Mouse (Mus musculus): ENCODE measurements around the gene Btg3. TPM values are rescaled to one million over a fixed set of nuclear protein-coding genes. Genes with fewer than 3 reads are reported as not detected.

Gene Btg3
- total RNA-seq, 1 experiment from 2014 or later, result 31.2 TPM

DNA sequence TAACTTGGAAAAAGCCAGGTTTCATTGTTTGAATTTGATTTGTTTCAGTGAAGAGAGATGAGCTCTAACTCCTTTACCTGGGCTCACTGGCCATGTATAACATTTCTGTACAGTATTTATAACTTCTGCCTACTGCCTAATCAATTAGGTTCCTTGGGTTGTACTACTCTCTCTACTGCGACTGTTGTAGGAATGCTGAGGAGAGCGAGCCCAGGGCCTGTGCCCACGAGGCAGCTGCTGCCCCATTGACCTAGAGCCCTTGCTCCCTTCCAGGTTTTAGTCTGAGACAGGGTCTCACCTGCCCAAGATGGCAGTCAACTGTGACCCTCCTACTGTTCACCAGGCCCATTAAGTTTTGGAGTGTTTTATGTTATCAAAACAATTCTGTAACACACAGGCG, 15.5 kb downstream of the Btg3 start:
- ATAC-seq (replicated peaks; ENCODE audit: insufficient number of reproducible peaks, low FRiP score, low TSS enrichment, poor library complexity, severe bottlenecking), result no peak

DNA sequence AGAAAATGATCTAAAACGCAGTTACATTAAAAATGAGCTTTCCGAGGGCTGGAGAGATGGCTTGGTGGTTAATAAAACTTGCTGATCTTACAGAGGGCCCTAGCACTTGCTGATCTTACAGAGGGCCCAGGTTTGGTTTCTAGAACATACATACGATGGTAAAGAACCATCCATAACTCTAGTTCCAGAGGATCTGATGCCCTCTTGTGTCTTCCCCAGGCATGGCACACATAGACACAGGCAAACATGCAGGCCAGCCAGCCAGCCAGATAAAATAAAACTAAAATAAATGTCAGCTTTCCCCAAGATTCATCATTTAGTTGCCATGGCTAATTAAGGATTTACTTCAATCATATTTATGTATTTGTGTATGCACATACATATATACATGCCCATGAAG, 19.2 kb downstream of the Btg3 start:
- ATAC-seq (replicated peaks; ENCODE audit: insufficient number of reproducible peaks, low FRiP score, low TSS enrichment, poor library complexity, severe bottlenecking), result no peak

DNA sequence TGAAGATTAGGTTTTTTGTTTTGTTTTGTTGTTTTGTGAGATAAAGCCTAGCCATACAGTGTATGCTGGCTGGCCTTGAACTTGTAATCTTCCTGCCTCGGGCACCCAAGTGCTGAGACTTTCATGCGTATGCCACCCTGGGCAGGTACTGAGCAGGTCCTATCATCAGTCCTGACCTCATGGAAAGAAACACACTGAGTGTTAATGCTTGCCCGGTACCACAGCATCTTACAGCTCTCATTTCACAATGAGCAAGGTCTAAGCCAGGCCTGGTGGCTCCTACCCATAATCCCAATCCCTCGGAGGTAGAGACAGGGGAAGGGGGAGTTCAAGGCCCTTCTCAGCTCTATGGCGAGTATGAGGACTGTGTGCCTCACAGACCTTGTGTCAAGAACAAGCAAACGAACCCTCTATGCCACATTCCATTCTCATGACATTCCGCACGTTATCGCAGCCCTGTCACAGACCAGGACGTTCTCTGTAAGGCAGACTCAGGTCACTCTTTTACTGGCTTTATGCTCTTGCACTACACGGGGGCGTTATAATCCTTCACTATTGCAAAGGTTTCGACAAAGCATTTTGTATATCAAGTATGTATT, 29.6 kb downstream of the Btg3 start:
- ATAC-seq (replicated peaks; ENCODE audit: insufficient number of reproducible peaks, low FRiP score, low TSS enrichment, poor library complexity, severe bottlenecking), result no peak; the same call in 1 of the 2 replicates

DNA sequence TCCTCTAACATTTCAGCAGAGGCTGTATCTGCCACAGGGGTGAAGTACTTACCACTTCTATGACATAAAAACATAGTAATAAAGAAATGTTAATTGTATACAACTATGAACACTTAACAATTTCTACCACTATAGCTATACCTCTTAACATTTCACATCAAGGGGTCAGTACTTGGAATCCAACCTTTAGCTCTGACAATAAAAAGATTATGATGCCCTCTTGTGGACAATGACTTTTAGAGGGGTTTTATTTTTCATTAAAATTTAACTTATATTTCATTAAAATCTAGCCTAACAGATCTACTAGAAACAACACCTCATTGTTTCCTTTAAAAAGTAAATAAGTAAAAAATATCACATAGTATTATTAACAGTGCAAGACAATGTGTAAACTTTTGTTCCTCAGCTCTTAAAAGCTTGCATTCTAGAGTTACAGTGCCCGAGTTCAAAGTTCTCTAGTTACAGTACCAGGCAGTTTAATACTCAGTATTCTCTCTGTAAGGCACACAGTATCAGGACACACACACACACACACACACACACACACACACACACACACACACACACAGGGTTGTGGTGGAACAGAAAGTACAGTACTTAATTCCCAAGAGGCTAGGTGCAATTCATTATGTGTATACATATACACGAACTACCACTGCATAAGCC, 30.2 kb downstream of the Btg3 start:
- no peak for ATAC-seq (replicated peaks; ENCODE audit: insufficient number of reproducible peaks, low FRiP score, low TSS enrichment, poor library complexity, severe bottlenecking)

DNA sequence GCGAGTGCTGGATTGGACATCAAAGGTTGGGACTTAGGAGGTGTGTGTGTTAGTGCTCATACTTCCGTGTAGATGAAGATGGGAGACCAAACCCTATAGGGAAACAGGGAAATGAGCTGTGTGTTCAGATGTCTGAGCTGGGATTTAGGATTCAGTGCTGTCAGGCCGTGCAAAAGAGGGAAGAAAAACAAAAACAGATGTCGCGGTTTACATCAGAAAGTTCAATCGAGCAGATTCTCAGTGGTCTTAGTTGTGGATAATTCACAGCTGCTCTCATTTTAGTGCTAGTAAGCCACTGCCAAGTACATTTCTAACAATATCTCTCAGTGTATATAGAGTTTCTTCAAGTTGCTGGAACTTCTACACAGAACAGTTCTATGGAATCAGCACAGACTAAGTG, 33.2 kb downstream of the Btg3 start:
- ATAC-seq (replicated peaks; ENCODE audit: insufficient number of reproducible peaks, low FRiP score, low TSS enrichment, poor library complexity, severe bottlenecking), result no peak

DNA sequence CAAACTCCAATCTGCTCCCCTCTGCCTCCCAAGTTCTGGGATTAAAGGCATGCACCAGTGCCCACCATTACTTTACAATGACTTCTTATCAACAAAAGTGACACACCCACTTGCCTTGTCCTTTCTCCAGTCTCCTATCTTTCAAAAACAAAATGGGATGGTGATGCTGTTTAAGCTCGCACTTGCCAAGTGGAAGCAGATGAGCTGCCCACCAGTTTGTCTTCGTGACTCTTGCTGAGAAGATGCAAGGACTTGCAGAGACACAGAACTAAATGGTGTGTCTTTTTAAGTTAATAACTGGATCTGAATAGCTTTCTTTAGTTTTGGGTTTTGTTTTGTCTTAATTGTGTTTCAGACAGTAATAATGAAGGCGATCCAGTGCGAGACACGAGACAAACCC, 34.2 kb downstream of the Btg3 start:
- no peak for ATAC-seq (replicated peaks; ENCODE audit: insufficient number of reproducible peaks, low FRiP score, low TSS enrichment, poor library complexity, severe bottlenecking)

DNA sequence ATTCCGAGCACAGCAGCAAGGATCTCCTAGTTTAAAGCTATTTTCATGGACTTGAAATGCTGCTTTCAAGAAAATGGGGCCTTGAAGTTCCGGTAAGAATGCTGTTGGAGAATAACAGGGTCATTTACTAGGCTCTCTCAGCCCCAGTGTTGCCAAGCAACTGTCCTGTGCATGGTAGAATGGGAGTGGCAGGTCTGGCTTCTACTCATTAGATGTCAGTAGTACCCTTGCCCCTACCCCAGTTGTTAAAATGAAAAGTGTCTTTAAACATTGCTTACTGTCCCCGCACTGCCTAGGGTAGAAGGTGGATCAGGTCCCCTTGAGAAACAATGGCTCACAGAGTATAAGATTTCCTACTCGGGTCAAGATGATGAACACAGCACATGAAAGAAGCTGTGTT, 35.6 kb downstream of the Btg3 start:
- ATAC-seq (replicated peaks; ENCODE audit: insufficient number of reproducible peaks, low FRiP score, low TSS enrichment, poor library complexity, severe bottlenecking), result no peak

DNA sequence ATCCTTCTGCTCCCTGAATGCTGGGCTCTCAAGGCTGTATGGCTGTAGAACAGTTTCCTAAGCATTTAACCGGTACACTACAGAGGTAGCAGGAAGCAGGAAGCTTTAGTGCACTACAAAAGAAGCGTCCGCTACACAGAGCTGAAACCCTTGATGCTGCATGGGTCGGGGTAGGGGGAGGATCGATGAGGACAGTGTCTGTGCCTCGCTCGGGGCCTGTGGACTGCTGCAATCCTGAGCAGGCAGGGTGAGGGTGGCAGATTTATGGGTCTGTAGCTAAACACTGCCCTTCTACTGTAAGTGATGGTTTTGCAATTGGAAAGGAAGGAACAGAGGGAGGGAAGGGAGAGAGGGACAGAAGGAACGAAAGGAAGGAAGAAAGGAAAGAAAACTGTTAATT, 39.8 kb downstream of the Btg3 start:
- ATAC-seq (replicated peaks; ENCODE audit: insufficient number of reproducible peaks, low FRiP score, low TSS enrichment, poor library complexity, severe bottlenecking), result no peak

DNA sequence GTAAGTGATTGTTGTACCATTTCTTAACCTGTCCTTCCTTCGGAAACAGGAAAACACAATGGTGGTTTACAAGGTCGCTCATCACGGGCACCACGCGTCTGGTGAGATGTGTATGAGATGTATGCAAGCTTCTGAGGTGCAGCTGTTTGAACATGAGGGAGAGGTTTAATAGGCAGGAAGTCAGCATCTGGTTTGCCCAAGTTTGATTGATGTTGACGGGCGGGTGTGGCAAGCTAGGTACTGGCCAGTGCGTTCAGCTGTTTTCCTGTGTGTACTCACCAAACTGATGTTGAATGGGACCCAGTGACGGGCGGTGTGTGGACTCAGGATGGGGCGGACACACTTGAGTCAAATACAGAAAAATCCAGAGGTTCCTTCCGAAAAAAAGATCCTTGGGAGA, 49.0 kb downstream of the Btg3 start:
- ATAC-seq (replicated peaks; ENCODE audit: insufficient number of reproducible peaks, low FRiP score, low TSS enrichment, poor library complexity, severe bottlenecking), result no peak

DNA sequence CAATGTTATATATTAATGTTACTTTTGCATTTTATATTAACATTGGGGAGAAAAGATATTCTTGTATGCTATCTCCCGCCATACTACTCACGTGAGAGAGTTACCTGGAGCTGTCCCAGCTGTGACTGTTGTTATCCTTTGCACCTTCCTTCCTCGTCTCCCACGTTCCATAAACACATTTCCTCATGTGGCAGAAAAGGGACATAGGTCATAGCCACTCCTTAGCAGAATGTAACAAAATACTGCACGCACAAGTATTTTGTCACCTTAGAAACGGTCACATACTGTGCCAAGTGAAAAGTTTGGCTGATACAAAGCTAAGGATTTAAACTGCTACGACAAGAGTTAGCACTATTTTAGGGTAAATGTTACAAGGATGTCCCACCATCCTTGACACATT, 49.4 kb downstream of the Btg3 start:
- no peak for ATAC-seq (replicated peaks; ENCODE audit: insufficient number of reproducible peaks, low FRiP score, low TSS enrichment, poor library complexity, severe bottlenecking)

DNA sequence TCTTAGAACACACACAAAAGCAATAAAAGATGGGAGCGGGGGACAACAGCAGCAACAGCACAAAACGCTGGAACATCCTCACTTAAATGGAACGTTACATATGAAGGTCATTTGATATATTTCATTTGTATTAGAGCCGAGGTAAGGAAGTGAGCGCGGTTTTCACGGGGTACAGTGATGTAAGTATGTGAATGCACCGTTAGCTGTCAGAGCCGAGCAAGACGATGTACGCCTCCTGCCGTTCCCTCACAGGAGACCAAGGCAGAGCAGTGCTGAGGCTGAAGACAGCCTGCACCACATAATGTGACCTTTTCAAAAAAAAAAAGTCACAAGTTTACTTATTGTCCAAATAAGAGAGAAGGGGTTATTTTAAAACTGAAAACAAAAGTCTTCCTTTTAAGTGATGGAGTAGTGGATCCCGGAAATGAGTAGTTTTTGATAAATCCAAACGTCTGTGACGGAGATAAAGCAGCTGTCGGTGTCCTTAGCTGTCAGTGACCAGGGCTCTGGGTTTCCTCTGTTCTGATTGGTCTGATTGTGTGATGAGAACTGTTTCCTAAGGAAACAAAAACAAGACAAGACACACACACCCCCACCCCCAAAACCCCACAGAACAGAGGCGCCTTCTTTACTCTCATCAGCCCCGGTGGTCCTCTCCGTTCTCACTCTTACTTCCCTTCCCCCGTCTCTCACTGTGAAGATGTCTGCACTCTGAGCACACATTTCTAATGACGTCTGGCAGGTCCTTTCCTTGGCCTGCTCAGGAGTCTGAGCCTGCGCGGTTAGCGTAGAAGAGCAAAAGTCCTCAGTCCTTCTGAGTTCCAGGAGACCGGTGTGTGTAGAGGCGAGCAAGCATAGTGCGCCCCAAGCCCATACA, 50.8 kb downstream of the Btg3 start:
- ATAC-seq (replicated peaks; ENCODE audit: insufficient number of reproducible peaks, low FRiP score, low TSS enrichment, poor library complexity, severe bottlenecking), result no peak

DNA sequence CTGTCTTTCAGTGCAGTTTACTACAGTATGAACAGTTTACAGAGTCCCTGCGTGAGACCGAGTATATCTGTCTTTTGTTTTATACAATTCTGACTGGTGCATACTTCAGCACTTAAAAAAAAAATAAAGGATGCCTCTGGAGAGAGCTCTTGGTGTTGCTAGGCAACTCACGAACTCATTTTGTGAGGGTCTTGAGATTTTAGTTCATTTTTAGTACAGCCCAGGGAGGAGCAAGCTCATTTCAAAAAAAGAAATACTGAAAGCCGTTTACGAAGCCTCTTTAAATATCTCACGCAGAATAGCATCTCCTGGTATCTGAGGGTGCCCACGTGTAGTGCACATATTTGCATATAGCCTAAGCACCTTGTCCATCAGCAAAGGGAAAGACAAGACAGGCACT, 54.9 kb downstream of the Btg3 start:
- no peak for ATAC-seq (replicated peaks; ENCODE audit: insufficient number of reproducible peaks, low FRiP score, low TSS enrichment, poor library complexity, severe bottlenecking)

DNA sequence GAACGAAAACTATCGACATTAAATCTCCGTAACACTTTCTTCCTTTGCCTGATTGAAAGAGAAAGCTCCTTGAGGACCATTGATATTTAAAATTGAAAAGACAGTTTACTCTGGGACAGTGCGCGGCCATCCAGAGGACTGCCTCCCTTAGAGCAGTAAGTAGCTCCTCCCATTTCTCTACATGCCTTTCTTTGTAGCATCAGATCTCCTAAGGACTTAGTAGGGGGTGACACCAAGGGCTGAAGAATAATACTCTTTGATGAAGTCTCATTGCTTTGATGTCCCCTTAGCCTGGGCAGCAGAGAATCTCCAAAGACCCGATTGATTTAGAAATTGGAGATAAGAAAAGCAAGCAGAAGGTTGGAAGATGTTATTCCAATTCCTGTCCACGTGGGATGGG, 55.4 kb downstream of the Btg3 start:
- ATAC-seq (replicated peaks; ENCODE audit: insufficient number of reproducible peaks, low FRiP score, low TSS enrichment, poor library complexity, severe bottlenecking), result no peak

DNA sequence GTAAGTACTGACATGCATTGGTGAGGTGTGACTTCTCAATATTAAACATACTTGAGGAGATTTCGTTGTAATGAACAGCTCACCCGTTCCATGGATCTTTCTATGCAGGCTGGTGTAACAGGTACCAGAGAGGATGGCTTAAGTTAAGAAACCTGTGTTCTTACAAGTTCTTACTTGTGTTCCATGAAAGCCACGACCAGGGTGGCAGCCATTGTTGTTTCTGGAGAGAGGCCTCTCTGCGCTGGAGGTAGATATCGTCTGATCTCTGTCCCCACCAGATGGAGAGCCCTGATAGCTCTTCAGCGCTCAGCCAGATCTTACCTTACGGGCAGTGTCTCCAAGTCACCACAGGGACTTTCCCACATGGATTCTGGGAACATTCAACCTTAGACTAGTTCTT, 57.3 kb downstream of the Btg3 start:
- no peak for ATAC-seq (replicated peaks; ENCODE audit: insufficient number of reproducible peaks, low FRiP score, low TSS enrichment, poor library complexity, severe bottlenecking)

DNA sequence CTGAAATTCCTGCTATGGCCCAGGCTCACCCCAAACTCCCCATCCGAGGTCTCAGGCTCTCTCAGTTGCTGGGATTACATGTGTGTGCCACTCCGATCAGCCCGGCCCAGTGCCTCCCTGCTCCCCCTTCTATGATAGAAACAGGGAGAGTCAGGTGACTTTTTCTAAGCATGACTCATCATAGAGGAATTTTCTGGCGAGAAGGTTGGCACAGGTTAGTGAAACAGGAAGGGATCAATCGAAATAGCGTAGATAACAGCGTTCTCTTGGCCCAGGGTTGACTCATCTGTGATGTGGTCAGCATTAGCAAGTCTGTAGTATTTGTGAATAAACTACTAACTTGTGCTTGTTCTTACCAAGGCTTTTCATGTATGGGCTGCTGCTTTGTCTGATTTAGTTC, 59.0 kb downstream of the Btg3 start:
- no peak for ATAC-seq (replicated peaks; ENCODE audit: insufficient number of reproducible peaks, low FRiP score, low TSS enrichment, poor library complexity, severe bottlenecking)

DNA sequence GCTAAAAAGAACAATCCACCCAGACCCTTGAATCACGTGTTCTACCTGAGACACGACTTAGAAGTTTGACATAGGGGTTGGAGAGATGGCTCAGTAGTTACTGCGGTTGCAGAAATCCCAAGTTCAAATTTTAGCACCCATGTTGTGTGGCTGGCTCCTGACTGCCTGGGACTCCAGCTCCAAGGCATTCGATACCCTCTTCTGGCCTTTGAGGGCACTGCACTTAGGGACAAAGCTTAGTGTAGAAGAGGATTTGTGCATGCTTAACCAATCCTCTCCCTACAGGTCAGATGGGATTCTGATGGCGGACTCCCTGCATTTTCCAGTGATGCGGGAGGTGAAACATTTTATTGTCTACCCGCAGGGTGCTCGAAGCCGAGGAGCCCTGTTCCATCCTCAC, 60.1 kb downstream of the Btg3 start:
- no peak for ATAC-seq (replicated peaks; ENCODE audit: insufficient number of reproducible peaks, low FRiP score, low TSS enrichment, poor library complexity, severe bottlenecking)

DNA sequence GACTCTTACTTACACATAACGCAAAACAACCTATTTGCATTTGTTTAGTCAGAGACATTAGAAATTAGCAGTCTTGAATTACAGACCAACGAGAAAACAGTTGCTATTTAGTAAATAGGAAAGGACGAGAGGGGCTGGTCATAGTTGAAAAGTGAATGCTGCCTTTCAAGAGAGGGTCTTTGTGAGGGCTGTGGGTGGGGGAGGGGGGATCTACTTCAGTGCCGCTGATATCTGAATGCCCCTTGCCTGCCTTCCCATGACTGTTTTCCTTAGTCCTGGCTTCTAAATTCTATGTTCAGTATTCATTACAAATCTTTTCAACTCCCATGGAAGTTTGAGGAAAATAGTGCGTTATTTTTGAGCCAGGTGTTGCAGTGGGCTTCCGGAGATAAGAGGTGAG, 63.0 kb downstream of the Btg3 start:
- no peak for ATAC-seq (replicated peaks; ENCODE audit: insufficient number of reproducible peaks, low FRiP score, low TSS enrichment, poor library complexity, severe bottlenecking)

DNA sequence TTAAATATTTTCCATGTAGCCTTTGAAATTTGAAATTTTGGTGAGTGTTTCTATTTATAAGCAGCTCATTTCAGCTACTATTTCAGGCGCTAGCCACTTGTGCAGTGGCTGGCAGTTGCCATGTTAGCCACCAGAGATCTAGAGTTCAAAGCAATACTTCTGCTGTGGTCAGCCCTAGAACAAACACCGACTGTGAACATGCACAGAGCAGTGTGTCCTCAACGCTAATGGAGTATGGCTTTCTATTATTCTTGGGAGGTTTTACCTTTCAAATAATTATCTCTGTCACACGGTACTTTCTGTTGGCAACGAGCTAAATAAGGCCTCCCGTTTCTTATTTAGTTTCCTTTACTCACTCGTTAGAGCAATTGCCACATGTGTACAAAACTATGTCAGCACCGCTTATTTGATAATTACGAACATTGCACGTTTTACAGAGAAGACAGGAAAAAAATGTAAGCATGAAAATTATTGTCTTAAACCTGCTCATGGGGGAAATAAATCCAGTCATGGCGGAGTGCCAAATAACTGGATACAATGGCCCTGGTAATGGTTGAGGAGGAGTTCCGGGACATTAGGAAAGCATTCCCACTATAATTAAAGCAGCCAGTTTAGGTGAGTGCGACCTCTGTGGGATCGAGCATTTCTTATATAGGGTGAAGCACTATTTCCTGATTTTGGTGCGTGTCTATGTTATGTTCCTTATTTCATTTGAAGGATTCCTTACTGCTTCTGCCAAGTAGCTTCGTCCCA, 63.7 kb downstream of the Btg3 start:
- ATAC-seq (replicated peaks; ENCODE audit: insufficient number of reproducible peaks, low FRiP score, low TSS enrichment, poor library complexity, severe bottlenecking), result no peak

DNA sequence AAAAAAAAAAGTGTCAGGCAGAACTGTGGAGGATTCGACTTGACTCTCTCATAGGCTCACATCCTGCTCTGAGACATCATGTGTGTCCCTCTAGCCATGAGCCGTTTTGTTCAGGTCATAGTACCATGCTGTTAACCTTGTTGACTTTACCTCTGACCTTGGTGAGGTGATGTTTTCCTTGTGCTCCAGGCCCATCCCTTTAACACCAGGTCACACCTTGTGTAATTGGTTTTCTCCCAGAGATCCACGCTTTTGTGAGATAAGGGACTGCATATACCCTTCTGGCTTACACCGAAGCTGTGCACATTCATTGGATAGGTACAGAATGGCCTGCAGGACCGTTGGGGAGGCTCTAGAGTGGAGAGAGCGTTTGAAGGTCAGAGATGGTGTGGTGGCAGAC, 67.7 kb downstream of the Btg3 start:
- ATAC-seq (replicated peaks; ENCODE audit: insufficient number of reproducible peaks, low FRiP score, low TSS enrichment, poor library complexity, severe bottlenecking), result no peak

All from monocyte, adult 5-6 weeks (primary cell).